Mouse (Mus musculus) gonadal fat pad, adult 2 months (tissue): ENCODE results near the gene Gm45208. TPM values are rescaled to one million over a fixed set of nuclear protein-coding genes. Genes with fewer than 3 reads are reported as not detected.
"Not testable (repeated sequence)": the region's sequence is repeated elsewhere in the genome, so short reads cannot be mapped to it uniquely, and the experiment has no call there.

ENCODE experiments used
- DNase-seq: peaks from one replicate; pipeline ENCODE4 v3.0.0-alpha.2; 2012; ENCODE audit warnings: low read depth
- polyA plus RNA-seq: library from polyadenylated mRNA; depleted of rRNA; stranded (reverse); fragments of >200 nt; gene quantifications from 2 replicates; pipeline ENCODE4 v1.2.3, GENCODE M21; 2012; rRNA removed

Gm45208 gene
- polyA plus RNA-seq = 0.32 TPM in 1 of 2 replicates, not detected in the other

GRCm38 (mm10) chrX:7721514-7722281 lies at the start of gene Gm45208:
TSS of gene Gm45208 (plus strand) at chrX:7722245.
- no peak for DNase-seq

GRCm38 (mm10) chrX:7672739-7673138 lies 49.3 kb upstream of the Gm45208 start:
- DNase-seq = no peak

DNA sequence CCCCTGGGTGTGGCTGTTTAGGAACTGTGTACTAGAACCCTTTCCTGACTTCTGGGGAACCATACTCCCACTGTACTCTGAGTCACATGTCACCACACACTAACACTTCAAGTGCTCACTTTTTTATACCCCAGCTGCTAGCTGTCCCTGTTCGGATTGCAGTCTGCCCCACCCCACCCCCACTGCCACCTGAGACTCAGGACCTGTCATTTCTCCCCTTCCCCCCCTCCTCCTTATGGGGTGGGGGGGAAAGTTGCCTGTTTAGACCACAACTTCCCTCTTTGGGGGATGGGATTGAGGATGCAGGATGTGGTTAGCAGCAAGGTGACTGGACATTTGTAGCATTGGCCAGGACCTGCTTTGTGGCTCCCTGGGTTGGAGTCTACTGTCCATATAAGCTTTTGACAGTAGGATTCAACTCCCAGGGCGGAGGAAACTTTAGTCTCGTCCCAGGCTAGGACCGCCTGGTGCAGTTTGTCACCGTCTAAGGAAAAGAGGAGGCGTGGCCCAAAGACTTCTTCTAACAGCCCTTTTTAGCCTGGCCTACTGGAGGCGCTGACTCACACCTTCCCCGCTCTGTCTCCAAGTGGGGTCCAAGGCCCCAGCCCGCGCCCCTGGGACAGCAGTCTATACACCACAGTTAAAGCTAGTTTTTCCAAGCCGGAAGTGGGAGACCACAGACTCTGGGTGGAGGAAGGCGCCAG lies 48.3 kb upstream of the Gm45208 start:
- no peak for DNase-seq

DNA sequence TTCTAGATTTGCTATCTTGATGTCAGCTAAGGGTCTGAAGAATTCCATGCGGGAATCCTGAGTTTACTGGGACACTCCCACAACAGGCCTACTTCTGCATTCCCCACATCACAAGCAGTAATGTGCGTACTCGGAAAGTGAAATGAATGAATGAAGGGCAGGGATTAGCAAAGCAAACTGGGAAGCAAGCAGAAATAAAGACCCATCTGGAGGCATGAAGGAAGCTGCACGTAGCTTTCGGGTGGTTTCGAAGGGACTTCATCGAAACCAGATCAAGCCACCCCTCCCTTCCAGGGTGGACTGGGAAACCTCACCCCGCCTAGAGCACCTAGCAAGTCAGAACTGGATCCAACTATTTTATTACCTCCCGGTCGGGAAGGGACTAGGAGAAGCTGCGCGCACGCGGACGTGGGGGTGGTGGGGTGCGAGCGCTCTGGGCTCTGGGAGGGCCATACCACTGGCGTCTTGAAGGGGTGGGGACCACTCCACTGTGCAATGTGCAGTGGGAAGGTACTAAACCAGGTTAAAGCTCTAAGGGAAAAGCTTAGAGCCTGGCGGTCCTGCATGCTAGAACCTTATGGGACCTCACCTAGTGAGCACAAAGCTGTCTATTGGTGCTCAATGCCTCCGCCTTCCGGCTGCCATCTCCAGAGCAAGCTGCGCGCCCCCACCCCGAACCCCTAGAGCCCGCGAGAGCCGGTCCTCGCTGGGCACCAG lies 47.6 kb upstream of the Gm45208 start:
- no peak for DNase-seq

GRCm38 (mm10) chrX:7675001-7675380 lies 47.1 kb upstream of the Gm45208 start:
- no peak for DNase-seq

GRCm38 (mm10) chrX:7678986-7679385 lies 43.1 kb upstream of the Gm45208 start:
- no peak for DNase-seq

GRCm38 (mm10) chrX:7679405-7680056 lies 42.5 kb upstream of the Gm45208 start:
- DNase-seq = no peak

GRCm38 (mm10) chrX:7680057-7680412 lies 42.0 kb upstream of the Gm45208 start:
- DNase-seq = no peak

- no peak for DNase-seq
These were observed 41.2 kb upstream of the Gm45208 start, which contains the start of gene Magix for GRCm38 (mm10) chrX:7680864-7681263. TSS of gene Magix (minus strand) at chrX:7681251.

- DNase-seq = no peak
These were observed 33.7 kb upstream of the Gm45208 start for GRCm38 (mm10) chrX:7688321-7688720.

DNA sequence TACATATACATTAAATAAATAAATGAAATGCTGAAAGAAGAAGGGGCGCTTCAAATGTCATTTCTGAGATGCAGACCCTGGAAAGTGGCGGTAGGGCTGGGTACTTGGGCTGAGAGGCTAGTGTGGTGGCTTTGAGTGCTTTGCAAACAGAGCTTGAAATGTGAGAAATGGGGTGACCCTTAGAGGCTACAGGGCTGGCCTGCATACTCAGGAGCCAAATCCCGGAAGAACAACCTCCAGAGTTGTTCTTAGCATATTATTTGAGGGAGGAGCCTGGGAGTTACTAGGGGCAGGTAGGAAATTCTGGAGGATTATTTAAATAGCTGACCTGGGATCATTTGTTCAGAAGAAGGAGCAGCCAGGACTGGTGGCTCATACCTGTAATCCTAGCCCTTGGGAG lies 31.6 kb upstream of the Gm45208 start:
- no peak for DNase-seq

GRCm38 (mm10) chrX:7692862-7693261 lies 29.2 kb upstream of the Gm45208 start:
- no peak for DNase-seq

GRCm38 (mm10) chrX:7696520-7696919 lies 25.5 kb upstream of the Gm45208 start:
- DNase-seq = no peak

GRCm38 (mm10) chrX:7696954-7697381 lies 25.1 kb upstream of the Gm45208 start, which contains the start of gene Gpkow:
TSS of gene Gpkow (plus strand) at chrX:7697131.
- no peak for DNase-seq

DNA sequence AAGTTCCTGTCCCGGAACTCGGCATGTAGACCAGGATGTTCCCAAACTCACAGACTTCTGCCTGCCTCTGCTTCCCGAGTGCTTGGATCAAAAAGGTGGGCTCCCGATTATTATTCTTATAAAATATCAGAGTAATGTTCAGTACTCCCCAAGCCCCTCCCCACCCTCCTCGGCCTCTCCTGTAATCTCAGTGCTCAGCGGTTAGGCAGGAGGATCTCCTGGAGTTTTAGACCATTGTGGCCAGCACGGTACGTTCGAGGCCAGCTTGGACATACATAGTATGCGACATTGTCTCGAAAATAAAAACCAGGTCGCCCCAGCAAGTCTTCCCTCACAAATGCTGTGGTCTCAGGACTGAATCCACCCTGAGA lies 8.3 kb upstream of the Gm45208 start:
- not testable (repeated sequence) for DNase-seq

- peak; percentile 49 for DNase-seq
These were observed 7.7 kb upstream of the Gm45208 start, which contains the start of gene Wdr45 for GRCm38 (mm10) chrX:7714135-7714899. TSS of gene Wdr45 (plus strand) at chrX:7714333.

DNA sequence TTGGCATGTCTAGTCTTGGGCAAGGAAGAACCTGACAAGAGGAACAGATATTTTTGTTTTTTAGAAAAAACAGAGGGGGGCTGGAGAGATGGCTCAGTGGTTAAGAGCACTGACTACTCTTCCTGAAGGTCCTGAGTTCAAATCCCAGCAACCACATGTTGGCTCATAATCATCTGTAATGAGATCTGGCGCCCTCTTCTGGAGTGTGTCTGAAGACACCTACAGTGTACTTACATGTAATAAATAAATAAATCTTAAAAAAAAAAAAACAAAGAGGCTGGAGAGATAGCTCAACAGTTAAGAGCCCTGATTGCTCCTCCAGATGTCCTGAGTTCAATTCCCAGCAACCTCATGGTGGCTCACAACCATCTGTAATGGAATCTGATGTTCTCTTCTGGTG lies 6.0 kb upstream of the Gm45208 start:
- DNase-seq = not testable (repeated sequence)

GRCm38 (mm10) chrX:7722282-7722611 lies 202 bp downstream of the Gm45208 start:
- no peak for DNase-seq

DNA sequence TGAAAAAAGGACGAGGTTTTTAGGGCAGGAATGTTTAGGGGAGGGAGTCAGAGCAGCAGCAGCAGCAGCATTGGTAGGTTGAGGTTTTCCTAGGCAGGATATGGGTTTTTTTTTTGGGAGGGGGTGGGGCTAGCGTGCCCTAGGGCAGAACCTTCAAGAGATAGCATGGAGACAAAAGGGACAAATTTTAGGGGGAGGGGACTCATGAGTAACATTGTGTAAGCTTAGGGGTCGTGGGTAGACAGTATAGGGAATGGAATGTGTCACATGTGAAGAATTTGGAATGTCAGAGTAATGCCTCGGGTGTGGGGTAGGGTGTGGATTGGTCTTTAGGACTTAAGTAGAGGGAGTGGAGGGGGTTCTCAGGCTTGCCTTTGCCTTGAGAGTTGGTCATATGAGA lies 646 bp downstream of the Gm45208 start:
- DNase-seq = no peak

- DNase-seq = no peak
These were observed 2.1 kb downstream of the Gm45208 start for GRCm38 (mm10) chrX:7724135-7724534.

- no peak for DNase-seq
These were observed 3.8 kb downstream of the Gm45208 start for GRCm38 (mm10) chrX:7725841-7726240.
